Mouse (Mus musculus) gastrocnemius, adult 2 months (tissue): ENCODE data around the gene Klhl18. TPM values are rescaled to one million over a fixed set of nuclear protein-coding genes. Genes with fewer than 3 reads are reported as not detected.
A peak's percentile ranks its signal among the peaks of the same experiment; 100 is the strongest.
"Not testable (repeated sequence)": the region's sequence is repeated elsewhere in the genome, so short reads cannot be mapped to it uniquely, and the experiment has no call there.

Experiments used
- DNase-seq: peaks from one replicate; pipeline ENCODE4 v3.0.0; 2022
- H3K27ac ChIP-seq: fragments of 200-600 bp; 2 replicates; pipeline ENCODE4 v1.8.1; 2022; ENCODE audit warnings: mild to moderate bottlenecking
- H3K4me3 ChIP-seq: fragments of 200-600 bp; 2 replicates; pipeline ENCODE4 v1.8.1; 2022; ENCODE audit warnings: mild to moderate bottlenecking, moderate library complexity
- CTCF ChIP-seq: fragments of 200-600 bp; IDR thresholded peaks from 2 replicates; pipeline ENCODE4 v1.8.1; 2022; ENCODE audit warnings: antibody characterized with exemption, mild to moderate bottlenecking, moderate library complexity
- intact Hi-C: fragments of 180-260 bp; cut with DNase I; formaldehyde crosslinking; loops from one replicate; pipeline ENCODE4 v1.15.1; 2025
- total RNA-seq, 2 experiments: library from RNA; stranded (reverse); gene quantifications; 2 replicates each; pipeline ENCODE4 v1.2.3; 2021

Klhl18 gene
- total RNA-seq, 2 experiments from 2014 or later: 7.2 to 8.6 TPM

DNA sequence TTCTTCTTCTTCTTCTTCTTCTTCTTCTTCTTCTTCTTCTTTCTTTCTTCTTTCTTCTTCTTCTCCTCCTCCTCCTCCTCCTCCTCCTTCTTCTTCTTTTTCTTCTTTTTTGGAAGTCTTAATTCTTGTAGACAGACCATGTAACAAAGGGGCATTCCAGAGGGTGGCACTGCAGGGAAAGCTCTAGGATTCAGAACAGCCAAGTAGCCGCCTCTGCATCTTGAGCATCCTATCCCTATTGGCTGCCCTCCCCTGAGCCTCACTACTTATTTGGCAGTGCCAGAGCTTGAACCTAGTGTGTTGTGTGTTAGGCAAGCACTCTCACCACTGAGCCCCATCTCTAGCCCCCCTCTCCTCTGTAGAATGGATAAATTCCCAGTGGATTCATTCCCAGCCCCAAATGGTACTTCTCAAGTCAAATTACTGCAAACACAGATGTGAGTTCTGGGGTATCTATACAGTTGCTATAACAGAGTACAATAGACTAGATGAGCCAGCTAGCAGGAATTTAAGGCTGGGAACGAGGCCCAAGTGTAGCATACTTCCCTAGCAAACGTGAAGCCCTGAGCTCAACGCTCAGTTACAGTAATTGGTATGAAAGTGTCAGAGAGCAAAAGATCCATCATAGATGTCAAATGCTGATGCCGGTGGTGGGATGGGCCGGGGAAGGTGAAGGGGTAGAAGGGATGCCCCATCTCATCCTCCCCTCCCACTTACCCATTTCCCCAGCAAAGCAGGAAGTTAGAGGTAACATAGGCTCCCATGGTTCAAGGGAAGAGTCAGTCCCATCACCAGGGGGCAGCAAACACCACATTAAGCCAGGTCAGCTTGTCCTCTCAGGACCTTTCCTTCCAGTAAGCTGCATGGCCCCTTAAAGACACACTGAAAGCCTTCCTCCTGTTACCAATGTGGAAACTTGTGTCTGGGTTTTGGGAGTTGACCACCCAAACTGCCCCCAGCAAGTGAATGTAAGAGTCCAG, 65.3 kb downstream of the Klhl18 start:
- H3K27ac ChIP-seq: peak overlapping the region; percentile 24; the same call in 1 of the 2 replicates
- intact Hi-C loops: loop anchor here (1.0 to 5.0 kb wide), 5 partner anchors 220 to 461 kb away; no protein-coding TSS in a partner anchor
- no peak overlapping the region for H3K4me3 ChIP-seq
- TF ChIP-seq CTCF: peak; percentile 87
- peak; percentile 88 for DNase-seq

DNA sequence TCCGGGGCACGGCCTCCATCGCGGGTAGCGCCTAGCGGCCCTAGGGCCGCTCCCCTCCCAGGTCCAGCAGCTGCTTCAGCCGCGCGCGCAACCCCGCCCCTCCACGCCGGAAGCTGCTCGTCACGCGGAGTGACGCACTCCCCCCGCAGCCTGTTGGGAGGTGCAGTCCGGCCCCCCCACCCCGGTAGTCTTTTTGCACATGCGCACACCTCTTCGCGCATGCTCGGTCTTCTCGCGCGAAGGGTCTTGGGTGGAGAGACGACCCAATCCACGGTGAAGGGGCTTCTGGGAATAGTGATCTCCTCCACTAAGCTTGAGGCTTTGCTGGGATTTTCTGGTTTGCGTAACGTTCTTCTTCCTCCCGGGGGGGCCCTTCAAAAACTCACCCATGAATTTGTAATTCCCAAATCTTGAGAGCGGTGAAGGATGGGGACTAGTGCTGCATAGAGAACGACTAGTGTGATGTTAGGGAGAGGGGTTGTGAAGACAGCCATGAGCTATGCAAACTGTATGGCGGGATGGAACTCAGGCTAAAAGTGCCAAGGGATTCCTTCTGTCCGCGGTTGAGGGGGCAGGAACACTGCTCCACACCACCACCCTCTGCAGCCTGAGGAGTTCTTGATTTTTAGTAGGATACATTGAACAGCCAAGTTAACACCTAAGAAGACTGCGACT, 68.3 kb downstream of the Klhl18 start, which contains the start of gene Ptpn23:
Gene Ptpn23 (minus strand): TSS at position 115 of the 675 bp plus-strand sequence.
- TF ChIP-seq CTCF: no peak

DNA sequence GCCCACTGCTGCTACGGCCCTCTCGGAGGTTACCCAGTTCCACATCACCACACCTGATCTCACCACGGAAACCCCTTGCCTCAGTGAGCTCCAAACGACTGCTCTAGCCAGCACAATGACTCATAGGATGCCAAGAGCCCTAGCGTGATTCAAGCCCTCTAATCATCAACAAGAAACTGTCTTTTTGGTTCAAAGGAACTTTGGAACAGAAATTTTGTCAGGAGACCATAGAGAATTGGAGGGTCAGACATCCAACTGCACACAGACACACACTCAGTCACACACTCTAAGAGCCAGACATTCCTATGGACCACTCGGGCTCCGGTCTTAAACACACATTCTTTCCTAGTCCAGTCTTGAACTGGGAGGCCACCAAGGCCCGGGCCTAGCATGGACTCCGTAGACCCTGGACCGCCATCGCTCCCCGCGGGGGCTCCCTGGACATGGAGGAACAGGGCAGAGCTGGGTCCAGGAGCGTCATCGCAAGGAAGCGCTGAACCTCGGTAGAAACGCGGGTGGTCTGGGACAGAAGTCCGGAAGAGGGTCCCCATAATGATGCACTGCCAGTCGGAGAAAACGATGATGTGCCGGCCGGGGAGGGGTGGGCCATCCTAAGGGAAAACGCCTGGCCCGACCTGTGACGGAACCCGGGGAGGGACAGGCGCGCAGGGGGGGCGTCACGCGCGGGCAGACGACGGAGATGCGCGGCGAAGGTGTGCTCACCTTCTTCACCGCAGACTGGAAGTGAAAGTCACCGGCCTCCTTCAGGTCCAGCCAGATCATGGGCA, 69.0 kb downstream of the Klhl18 start:
- TF ChIP-seq CTCF: no peak
- DNase-seq: no peak
- intact Hi-C loops: loop anchor here (5.0 kb wide), 1 partner anchor 75 kb away; the partner anchor contains the start of gene Scap
- peak overlapping the region; percentile 95 for H3K27ac ChIP-seq
- peak overlapping the region; percentile 79 for H3K4me3 ChIP-seq

More for the DNA sequence above, 68.3 kb downstream of the Klhl18 start, which contains the start of gene Ptpn23:
- H3K4me3 ChIP-seq: peak within 1 kb of the TSS; percentile 79
- intact Hi-C loops: loop anchor here (5.0 kb wide), 1 partner anchor 76 kb away; the partner anchor contains the start of gene Scap
- DNase-seq: peak; percentile 97
- peak within 1 kb of the TSS; percentile 95 for H3K27ac ChIP-seq

DNA sequence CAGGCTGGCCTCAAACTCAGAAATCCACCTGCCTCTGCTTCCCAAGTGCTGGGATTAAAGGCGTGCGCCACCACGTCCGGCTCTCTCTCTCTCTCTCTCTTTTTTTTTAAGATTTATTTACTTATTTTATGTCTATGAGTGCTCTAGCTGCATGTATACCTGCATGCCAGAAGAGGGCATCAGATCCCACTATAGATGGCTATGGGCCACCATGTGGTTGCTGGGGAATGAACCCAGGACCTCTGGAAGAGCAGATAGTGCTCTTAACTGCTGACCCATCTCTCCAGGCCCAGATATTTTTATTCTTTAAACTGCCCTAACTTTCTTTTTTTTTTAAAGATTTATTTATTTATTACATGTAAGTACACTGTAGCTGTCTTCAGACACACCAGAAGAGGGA, 73.3 kb downstream of the Klhl18 start:
- DNase-seq, H3K4me3 ChIP-seq, H3K27ac ChIP-seq, intact Hi-C loops: not testable (repeated sequence)

DNA sequence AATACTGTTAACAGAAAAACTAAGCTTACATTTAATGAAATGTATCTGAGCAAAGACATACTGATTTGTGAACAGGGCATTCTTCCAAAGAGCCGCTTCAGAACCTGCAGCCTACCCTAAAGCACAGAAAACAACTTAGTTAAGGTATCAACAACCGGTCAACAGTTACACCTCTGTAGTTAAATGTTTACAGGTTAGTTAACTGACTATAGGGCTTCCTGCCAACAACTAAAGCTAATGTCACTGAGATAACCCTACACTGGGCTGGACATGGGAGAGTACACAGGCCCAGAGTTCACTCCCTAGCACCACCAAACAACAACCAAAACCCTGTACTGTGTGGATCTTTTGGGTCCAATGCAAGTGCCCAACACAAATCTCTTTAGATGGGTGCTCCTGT, 73.8 kb downstream of the Klhl18 start:
- Histone ChIP-seq H3K27ac (no peak overlapping the region), H3K4me3 (no peak overlapping the region)
- TF ChIP-seq CTCF: no peak
- intact Hi-C loops: no loop called here
- no peak for DNase-seq

DNA sequence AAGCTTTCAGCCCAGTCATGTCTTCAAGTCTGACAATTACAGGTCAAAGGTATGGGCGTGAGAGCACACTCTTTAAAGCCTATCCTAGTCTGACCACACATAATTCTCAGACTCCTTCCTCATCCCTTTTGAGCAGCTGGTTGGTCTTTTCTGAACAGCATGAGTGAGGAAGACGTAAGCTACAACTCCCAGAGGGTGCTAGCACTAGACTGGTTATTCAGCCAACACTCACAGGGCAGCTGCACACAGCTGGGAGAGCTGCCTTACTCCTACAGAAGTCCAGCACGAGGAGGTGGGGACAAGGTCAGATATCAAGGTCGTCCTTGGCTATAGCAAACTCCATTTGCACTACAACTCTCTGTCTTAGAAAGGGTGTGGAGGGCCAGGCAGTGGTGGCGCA, 75.8 kb downstream of the Klhl18 start:
- intact Hi-C loops: no loop called here
- no peak for DNase-seq
- Histone ChIP-seq H3K4me3 (no peak overlapping the region), H3K27ac (no peak overlapping the region)
- no peak for TF ChIP-seq CTCF

DNA sequence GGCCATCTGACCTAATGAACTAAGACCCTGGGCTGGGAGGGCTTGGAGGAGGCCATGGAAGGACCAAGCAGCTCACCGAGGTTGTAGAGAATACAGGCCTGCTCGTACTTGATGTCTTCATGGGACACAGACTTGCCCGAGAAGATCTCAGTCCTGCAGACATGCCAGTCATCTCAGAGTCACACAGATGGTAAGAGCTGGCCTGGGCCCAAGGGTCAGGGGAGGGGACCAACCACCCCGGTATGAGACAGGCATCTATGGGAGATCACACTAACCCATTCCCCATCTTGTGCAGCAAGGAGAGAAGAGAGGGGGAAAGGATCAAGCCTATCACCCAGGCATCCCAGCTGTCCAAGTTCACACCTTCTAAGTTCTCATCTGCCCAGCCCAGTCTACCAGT, 83.2 kb downstream of the Klhl18 start:
- no peak for DNase-seq
- Histone ChIP-seq H3K4me3 (no peak overlapping the region), H3K27ac (no peak overlapping the region)
- TF ChIP-seq CTCF: no peak
- intact Hi-C loops: no loop called here

DNA sequence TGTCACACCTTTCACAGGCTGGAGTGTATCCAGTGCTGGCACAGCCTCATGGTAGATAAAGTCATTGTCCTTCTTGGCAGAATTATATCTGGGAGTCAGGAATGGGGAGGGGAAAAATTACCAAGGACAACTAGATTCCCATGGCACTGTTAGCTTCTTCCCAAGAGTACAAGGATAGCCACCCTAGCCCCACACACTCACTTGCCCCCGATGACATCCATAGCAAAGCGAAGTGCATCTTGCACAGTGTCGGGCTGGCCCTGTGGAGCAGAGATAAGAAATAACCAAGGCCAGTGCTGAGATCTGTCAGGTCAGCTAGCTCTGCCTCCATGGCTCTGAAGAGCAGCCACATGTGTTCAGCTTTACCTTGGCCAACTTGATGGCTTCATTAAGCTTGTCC, 85.7 kb downstream of the Klhl18 start:
- H3K27ac ChIP-seq: no peak overlapping the region
- H3K4me3 ChIP-seq: no peak overlapping the region
- DNase-seq: no peak
- TF ChIP-seq CTCF: no peak
- intact Hi-C loops: no loop called here

DNA sequence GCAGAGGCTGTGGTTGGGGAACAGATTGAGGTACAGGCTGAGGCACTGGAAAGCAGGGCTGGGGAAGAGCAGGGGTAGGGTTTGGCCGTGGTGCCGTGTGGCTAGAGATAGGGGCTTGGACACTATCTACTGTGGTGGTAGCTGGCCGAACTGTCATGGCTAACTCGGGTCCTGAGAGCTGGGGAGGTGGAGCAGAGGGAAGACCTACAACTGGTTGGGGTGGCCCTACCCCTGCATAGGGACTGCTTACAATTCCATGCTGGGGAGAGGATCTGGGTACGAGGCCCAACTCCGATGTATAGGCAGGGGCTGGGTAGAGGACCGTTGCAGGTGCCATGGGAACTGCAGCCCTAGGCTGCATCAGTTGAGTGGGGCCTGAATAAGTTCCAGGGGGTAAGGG, 88.5 kb downstream of the Klhl18 start:
- no peak for TF ChIP-seq CTCF
- intact Hi-C loops: no loop called here

DNA sequence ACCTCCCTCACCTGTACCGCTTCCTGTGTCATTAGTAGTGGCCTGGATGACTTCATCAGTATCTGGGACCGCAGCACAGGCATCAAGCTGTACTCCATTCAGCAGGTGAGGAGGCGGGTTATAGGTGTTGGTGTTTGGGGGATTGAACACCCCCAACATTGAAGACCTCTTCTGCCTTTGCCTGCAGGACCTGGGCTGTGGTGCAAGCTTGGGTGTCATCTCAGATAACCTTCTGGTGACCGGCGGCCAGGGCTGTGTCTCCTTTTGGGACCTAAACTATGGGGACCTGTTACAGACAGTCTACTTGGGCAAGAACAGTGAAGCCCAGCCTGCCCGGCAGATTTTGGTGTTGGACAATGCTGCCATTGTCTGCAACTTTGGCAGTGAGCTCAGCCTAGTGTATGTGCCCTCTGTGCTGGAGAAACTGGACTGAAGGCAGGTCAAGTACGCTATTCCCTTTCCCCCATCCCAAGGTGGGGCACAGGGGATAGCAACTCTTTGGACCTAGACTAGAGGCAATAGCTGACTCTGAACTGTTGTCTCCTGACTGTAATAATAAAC, 92.0 kb downstream of the Klhl18 start:
- intact Hi-C loops: no loop called here
- H3K27ac ChIP-seq: no peak overlapping the region
- no peak for TF ChIP-seq CTCF
- no peak overlapping the region for H3K4me3 ChIP-seq
- no peak for DNase-seq

More for the DNA sequence above, 88.5 kb downstream of the Klhl18 start:
- no peak for DNase-seq
- Histone ChIP-seq H3K4me3 (no peak overlapping the region), H3K27ac (no peak overlapping the region)

DNA sequence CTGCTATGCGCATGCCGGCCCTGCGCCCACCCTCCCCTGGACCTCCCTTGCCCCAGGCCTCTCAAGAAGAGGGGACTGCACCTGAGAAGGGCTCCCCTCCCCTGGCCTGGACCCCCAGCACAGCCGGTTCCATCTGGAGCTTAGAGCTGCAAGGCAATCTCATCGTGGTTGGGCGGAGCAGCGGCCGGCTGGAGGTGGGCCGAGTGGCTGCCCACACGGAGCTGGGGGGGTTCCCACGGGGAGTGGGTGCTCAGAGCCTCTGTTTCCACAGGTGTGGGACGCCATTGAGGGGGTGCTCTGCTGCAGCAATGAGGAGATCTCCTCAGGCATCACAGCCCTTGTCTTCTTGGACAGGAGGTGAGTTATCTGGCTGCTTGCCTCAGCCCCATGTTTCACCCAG, 95.2 kb downstream of the Klhl18 start:
- Histone ChIP-seq H3K4me3 (no peak overlapping the region), H3K27ac (no peak overlapping the region)
- TF ChIP-seq CTCF: no peak
- no peak for DNase-seq
- intact Hi-C loops: no loop called here

DNA sequence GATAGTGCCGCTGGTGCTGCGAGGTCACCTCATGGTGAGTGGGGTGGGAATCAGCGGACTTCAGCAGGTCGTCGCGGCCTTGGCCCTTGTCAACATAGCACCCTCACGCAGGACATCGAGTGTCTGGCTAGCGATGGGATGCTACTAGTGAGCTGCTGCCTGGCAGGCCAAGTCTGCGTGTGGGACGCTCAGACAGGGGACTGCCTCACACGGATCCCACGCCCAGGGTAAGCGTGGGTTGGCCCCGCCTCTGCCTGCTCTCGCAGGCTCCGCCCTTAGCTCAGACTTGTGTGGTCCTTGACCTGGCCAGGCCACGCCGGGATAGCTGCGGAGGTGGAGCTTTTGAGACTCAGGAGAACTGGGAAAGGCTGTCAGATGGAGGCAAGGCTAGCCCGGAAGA, 95.8 kb downstream of the Klhl18 start:
- intact Hi-C loops: no loop called here
- no peak overlapping the region for H3K27ac ChIP-seq
- DNase-seq: no peak
- TF ChIP-seq CTCF: no peak
- no peak overlapping the region for H3K4me3 ChIP-seq
